Mouse (Mus musculus) adrenal gland, adult 8-10 months (tissue): ENCODE measurements at regions not wholly inside any gene's neighbourhood (a gene's known extent, or its start where the extent isn't known, plus 50 kb on each side); places are given as distances from the start of the nearest gene placed in this dataset.
A peak's percentile ranks its signal among the peaks of the same experiment; 100 is the strongest.

Source experiments
- DNase-seq: peaks from one replicate; pipeline ENCODE4 v3.0.0; 2022

GRCm38 (mm10) chr5:45025383-45025782 is 225.9 kb upstream of the Ldb2 start:
- DNase-seq = no peak

GRCm38 (mm10) chr5:45007930-45008329 is 208.4 kb upstream of the Ldb2 start:
- DNase-seq = no peak

GRCm38 (mm10) chr5:45000996-45001395 is 201.5 kb upstream of the Ldb2 start:
- DNase-seq = no peak

GRCm38 (mm10) chr5:44999032-44999431 is 199.6 kb upstream of the Ldb2 start:
- DNase-seq = no peak

- no peak for DNase-seq
These were observed 176.1 kb upstream of the Ldb2 start for GRCm38 (mm10) chr5:44975456-44976195.

- no peak for DNase-seq
These were observed 143.8 kb upstream of the Ldb2 start for GRCm38 (mm10) chr5:44943023-44943921.

GRCm38 (mm10) chr5:44942575-44942974 is 143.1 kb upstream of the Ldb2 start:
- no peak for DNase-seq

GRCm38 (mm10) chr5:44925476-44925875 is 126.0 kb upstream of the Ldb2 start:
- DNase-seq = no peak

GRCm38 (mm10) chr5:44922129-44922775 is 122.8 kb upstream of the Ldb2 start:
- no peak for DNase-seq

GRCm38 (mm10) chr5:44917816-44918213 is 118.3 kb upstream of the Ldb2 start:
- no peak for DNase-seq

- DNase-seq = no peak
These were observed 117.8 kb upstream of the Ldb2 start for GRCm38 (mm10) chr5:44917173-44917815.

- no peak for DNase-seq
These were observed 103.1 kb upstream of the Ldb2 start for GRCm38 (mm10) chr5:44902541-44902940.

- DNase-seq = no peak
These were observed 87.1 kb upstream of the Ldb2 start for GRCm38 (mm10) chr5:44886566-44887070.

- DNase-seq = peak; percentile 22
These were observed 77.5 kb upstream of the Ldb2 start for GRCm38 (mm10) chr5:44876946-44877345.

- DNase-seq = no peak
These were observed 72.8 kb upstream of the Ldb2 start for GRCm38 (mm10) chr5:44872243-44872642.

- DNase-seq = no peak
These were observed 64.4 kb upstream of the Ldb2 start for GRCm38 (mm10) chr5:44863887-44864286.

- no peak for DNase-seq
These were observed 63.9 kb upstream of the Ldb2 start for GRCm38 (mm10) chr5:44863349-44863748.

- no peak for DNase-seq
These were observed 54.7 kb upstream of the Ldb2 start for GRCm38 (mm10) chr5:44854189-44854588.
